Mouse (Mus musculus) lung, embryonic 14.5 days (tissue): ENCODE measurements around the gene Klk1b1. TPM values are rescaled to one million over a fixed set of nuclear protein-coding genes. Genes with fewer than 3 reads are reported as not detected.
"Not testable (repeated sequence)": the region's sequence is repeated elsewhere in the genome, so short reads cannot be mapped to it uniquely, and the experiment has no call there.

Experiments
- ATAC-seq: fragments of 200-750 bp; cut with Nextera tagmentation; 2 replicates; pipeline ENCODE4 v1.8.0; 2017; ENCODE audit warnings: mild to moderate bottlenecking, moderate TSS enrichment, moderate library complexity; ENCODE audit not compliant: insufficient read depth
- DNase-seq: peaks from one replicate; pipeline ENCODE4 v3.0.0-alpha.2; 2015
- H3K27ac ChIP-seq: fragments of 300-500 bp; sonication (generic); 2 replicates; pipeline ENCODE4 v1.5.1; 2014; ENCODE audit warnings: low read depth, mild to moderate bottlenecking, moderate library complexity
- H3K27me3 ChIP-seq: fragments of 300-500 bp; sonication (generic); 2 replicates; pipeline ENCODE4 v1.6.1; 2014; ENCODE audit warnings: low read length, control low read depth; ENCODE audit not compliant: insufficient read depth
- H3K36me3 ChIP-seq: fragments of 300-500 bp; sonication (generic); 2 replicates; pipeline ENCODE4 v1.6.1; 2014; ENCODE audit warnings: control low read depth; ENCODE audit not compliant: insufficient read depth
- H3K4me1 ChIP-seq: fragments of 300-500 bp; sonication (generic); 2 replicates; pipeline ENCODE4 v1.6.1; 2014; ENCODE audit warnings: antibody characterized with exemption, control low read depth; ENCODE audit not compliant: insufficient read depth
- H3K4me2 ChIP-seq: fragments of 300-500 bp; sonication (generic); 2 replicates; pipeline ENCODE4 v1.6.1; 2014; ENCODE audit warnings: mild to moderate bottlenecking
- H3K4me3 ChIP-seq: fragments of 300-500 bp; sonication (generic); 2 replicates; pipeline ENCODE4 v1.5.1; 2014; ENCODE audit warnings: low read depth, low read length
- H3K9ac ChIP-seq: fragments of 300-500 bp; sonication (generic); 2 replicates; pipeline ENCODE4 v1.6.1; 2014
- H3K9me3 ChIP-seq: fragments of 300-500 bp; sonication (generic); 2 replicates; pipeline ENCODE4 v1.6.1; 2016; ENCODE audit warnings: low read depth, low read length, control low read depth
- CTCF ChIP-seq: IDR thresholded peaks from 2 replicates; pipeline ENCODE4 v1.5.1; 2016; ENCODE audit warnings: antibody characterized with exemption, low read depth
- WGBS: fragments of 180-500 bp; shearing (Covaris S2); extraction: QIAGEN DNeasy Blood & Tissue Kit; methylation state at CpG from one replicate; pipeline ENCODE4 v1.1.7; 2014; 5-methylcytosine and 5-hydroxymethylcytosine counted together
- polyA plus RNA-seq: library from polyadenylated mRNA; unstranded; fragments of >200 nt; fragmentation: Nextera tagmentation; extraction: Ambion mirVana; gene quantifications from 2 replicates; pipeline ENCODE4 v1.2.1, GENCODE M21; 2014

Klk1b1 gene
- polyA plus RNA-seq, 1 experiment from 2014 or later, result not detected

GRCm38 (mm10) chr7:43925985-43926384 lies 40.6 kb upstream of the Klk1b1 start:
- H3K4me2 ChIP-seq, result no peak overlapping the region
- H3K9me3 ChIP-seq, result no peaks in the 10 kb centered on the region
- no peak overlapping the region for H3K9ac ChIP-seq
- 63% methylated on average over 5 of the region's 5 CpGs for WGBS
- H3K27ac ChIP-seq, result no peak overlapping the region
- no peaks in the 10 kb centered on the region for H3K36me3 ChIP-seq
- H3K4me3 ChIP-seq, result no peak overlapping the region
- DNase-seq, result peak; percentile 18
- H3K4me1 ChIP-seq, result no peaks in the 10 kb centered on the region
- peak; percentile 45 for TF ChIP-seq CTCF
- H3K27me3 ChIP-seq, result no peaks in the 10 kb centered on the region
- ATAC-seq, result no peak

- 43% methylated on average over 4 of the region's 4 CpGs for WGBS
Observed at GRCm38 (mm10) chr7:43928521-43928920, 38.0 kb upstream of the Klk1b1 start.

GRCm38 (mm10) chr7:43932337-43932736 lies 34.2 kb upstream of the Klk1b1 start:
- H3K4me3 ChIP-seq, result no peak overlapping the region
- TF ChIP-seq CTCF, result no peak
- H3K9ac ChIP-seq, result no peak overlapping the region
- H3K4me1 ChIP-seq, result no peaks in the 10 kb centered on the region
- no peak overlapping the region for H3K4me2 ChIP-seq
- H3K36me3 ChIP-seq, result no peaks in the 10 kb centered on the region
- H3K27ac ChIP-seq, result no peak overlapping the region
- ATAC-seq (no peak), DNase-seq (no peak)
- no peaks in the 10 kb centered on the region for H3K27me3 ChIP-seq
- 52% methylated on average over 4 of the region's 4 CpGs for WGBS
- H3K9me3 ChIP-seq, result no peaks in the 10 kb centered on the region

More at GRCm38 (mm10) chr7:43928521-43928920, 38.0 kb upstream of the Klk1b1 start:
- Histone ChIP-seq H3K27ac (no peak overlapping the region), H3K27me3 (no peaks in the 10 kb centered on the region), H3K36me3 (no peaks in the 10 kb centered on the region), H3K4me3 (no peak overlapping the region), H3K4me2 (no peak overlapping the region), H3K9ac (no peak overlapping the region), H3K9me3 (no peaks in the 10 kb centered on the region), H3K4me1 (no peaks in the 10 kb centered on the region)
- ATAC-seq, result no peak
- DNase-seq, result peak; percentile 48
- peak; percentile 54 for TF ChIP-seq CTCF

- no peak within 1 kb of the TSS for H3K4me2 ChIP-seq
- no peak within 1 kb of the TSS for H3K4me3 ChIP-seq
- H3K27ac ChIP-seq, result no peak within 1 kb of the TSS
- H3K9me3 ChIP-seq, result no peaks in the 10 kb centered on the region
- no peaks in the 10 kb centered on the region for H3K27me3 ChIP-seq
- 80% methylated on average over 3 of the region's 3 CpGs for WGBS
- no peaks in the 10 kb centered on the region for H3K4me1 ChIP-seq
- no peak within 1 kb of the TSS for H3K9ac ChIP-seq
- no peak for ATAC-seq
- no peak for DNase-seq
- no peaks in the 10 kb centered on the region for H3K36me3 ChIP-seq
- no peak for TF ChIP-seq CTCF
Observed at GRCm38 (mm10) chr7:43933440-43933839, 33.1 kb upstream of the Klk1b1 start, which contains the start of gene Klk15. Gene Klk15, plus strand, starts transcription at chr7:43933740.

- no peak overlapping the region for H3K4me3 ChIP-seq
- H3K36me3 ChIP-seq, result no peaks in the 10 kb centered on the region
- no peak overlapping the region for H3K9ac ChIP-seq
- no peak overlapping the region for H3K4me2 ChIP-seq
- H3K4me1 ChIP-seq, result no peaks in the 10 kb centered on the region
- DNase-seq (no peak), ATAC-seq (no peak)
- no peaks in the 10 kb centered on the region for H3K9me3 ChIP-seq
- H3K27me3 ChIP-seq, result no peaks in the 10 kb centered on the region
- no peak overlapping the region for H3K27ac ChIP-seq
- no peak for TF ChIP-seq CTCF
- WGBS, result 56% methylated on average over 3 of the region's 3 CpGs
Observed at GRCm38 (mm10) chr7:43934747-43935146, 31.8 kb upstream of the Klk1b1 start.

GRCm38 (mm10) chr7:43936551-43936950 lies 30.0 kb upstream of the Klk1b1 start:
- H3K4me3 ChIP-seq, result no peak overlapping the region
- TF ChIP-seq CTCF, result no peak
- no peaks in the 10 kb centered on the region for H3K9me3 ChIP-seq
- no peak overlapping the region for H3K9ac ChIP-seq
- 77% methylated on average over 13 of the region's 14 CpGs for WGBS
- no peaks in the 10 kb centered on the region for H3K36me3 ChIP-seq
- H3K27me3 ChIP-seq, result no peaks in the 10 kb centered on the region
- H3K4me2 ChIP-seq, result no peak overlapping the region
- no peak overlapping the region for H3K27ac ChIP-seq
- DNase-seq (no peak), ATAC-seq (no peak)
- H3K4me1 ChIP-seq, result no peaks in the 10 kb centered on the region

GRCm38 (mm10) chr7:43942293-43942692 lies 24.3 kb upstream of the Klk1b1 start:
- H3K36me3 ChIP-seq, ATAC-seq, DNase-seq, H3K4me3 ChIP-seq, H3K4me1 ChIP-seq, H3K9me3 ChIP-seq, H3K9ac ChIP-seq, H3K27me3 ChIP-seq, H3K4me2 ChIP-seq, H3K27ac ChIP-seq: not testable (repeated sequence)
- WGBS, result 59% methylated on average over 3 of the region's 3 CpGs

GRCm38 (mm10) chr7:43944727-43945264 lies 21.8 kb upstream of the Klk1b1 start:
- DNase-seq (no peak), ATAC-seq (no peak)
- no peak for TF ChIP-seq CTCF
- Histone ChIP-seq H3K36me3 (no peaks in the 10 kb centered on the region), H3K4me1 (no peaks in the 10 kb centered on the region), H3K4me3 (no peak overlapping the region), H3K27me3 (no peaks in the 10 kb centered on the region), H3K9me3 (no peaks in the 10 kb centered on the region), H3K4me2 (no peak overlapping the region), H3K27ac (no peak overlapping the region), H3K9ac (no peak overlapping the region)
- WGBS, result 76% methylated on average over 3 of the region's 3 CpGs
